Mouse (Mus musculus) testis, adult 2 months (tissue): ENCODE measurements around the gene Adamts4. TPM values are rescaled to one million over a fixed set of nuclear protein-coding genes. Genes with fewer than 3 reads are reported as not detected.
A peak's percentile ranks its signal among the peaks of the same experiment; 100 is the strongest.

Experiments
- H3K27ac ChIP-seq: fragments of 200-500 bp; 2 replicates; pipeline ENCODE4 v1.5.1; 2012; ENCODE audit warnings: low read depth, low read length; ENCODE audit not compliant: control insufficient read depth, insufficient read depth
- H3K27me3 ChIP-seq: fragments of 200-500 bp; 2 replicates; pipeline ENCODE4 v1.6.1; 2012; ENCODE audit warnings: mild to moderate bottlenecking, low read length, moderate library complexity; ENCODE audit not compliant: control insufficient read depth, insufficient read depth
- H3K36me3 ChIP-seq: fragments of 200-500 bp; 2 replicates; pipeline ENCODE4 v1.6.1; 2012; ENCODE audit warnings: mild to moderate bottlenecking, low read length; ENCODE audit not compliant: control insufficient read depth, insufficient read depth
- H3K4me1 ChIP-seq: fragments of 200-500 bp; 2 replicates; pipeline ENCODE4 v1.6.1; 2012; ENCODE audit warnings: low read length; ENCODE audit not compliant: control insufficient read depth, insufficient read depth
- H3K4me3 ChIP-seq: fragments of 200-500 bp; 2 replicates; pipeline ENCODE4 v1.5.1; 2012; ENCODE audit warnings: low read depth, mild to moderate bottlenecking, low read length, moderate library complexity, mixed read lengths; ENCODE audit not compliant: control insufficient read depth
- CTCF ChIP-seq: fragments of 200-500 bp; IDR thresholded peaks from 2 replicates; pipeline ENCODE4 v1.5.1; 2012; ENCODE audit warnings: low read depth, mild to moderate bottlenecking, inconsistent platforms, low read length, moderate library complexity; ENCODE audit not compliant: control insufficient read depth, insufficient read depth, insufficient replicate concordance
- POLR2A ChIP-seq: fragments of 200-500 bp; IDR thresholded peaks from 2 replicates; pipeline ENCODE4 v1.6.1; 2012; ENCODE audit warnings: low read depth, mild to moderate bottlenecking, inconsistent platforms, low read length, moderate library complexity; ENCODE audit not compliant: control insufficient read depth
- polyA plus RNA-seq: library from polyadenylated mRNA; depleted of rRNA; stranded (reverse); fragments of >200 nt; gene quantifications from 2 replicates; pipeline ENCODE4 v1.2.3, GENCODE M21; 2012

Adamts4 gene
- polyA plus RNA-seq, 1 experiment = 0.52 TPM

DNA sequence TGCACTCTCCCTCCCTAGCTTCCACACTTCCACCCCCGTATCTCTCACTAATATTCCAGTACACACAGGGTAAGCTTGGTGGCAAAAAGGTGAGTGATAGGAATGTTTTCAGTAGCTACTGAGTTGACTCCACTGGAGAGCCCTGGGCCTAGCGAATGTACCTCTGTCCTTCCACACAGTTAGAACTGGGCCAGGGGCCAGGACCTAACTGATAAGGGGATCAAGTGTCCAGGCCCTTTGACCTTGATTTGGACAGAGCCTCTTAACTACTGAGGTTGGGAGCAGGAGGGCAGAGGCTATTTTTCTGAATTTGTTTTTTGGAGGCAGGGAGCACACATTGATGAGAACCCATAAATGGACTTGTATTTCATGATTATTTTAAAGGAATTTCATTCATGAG lies 26.4 kb upstream of the Adamts4 start:
- peaks cover 11% of the 10 kb centered on the region for H3K4me1 ChIP-seq
- H3K27ac ChIP-seq = no peak overlapping the region
- H3K36me3 ChIP-seq = no peaks in the 10 kb centered on the region
- H3K27me3 ChIP-seq = no peaks in the 10 kb centered on the region
- H3K4me3 ChIP-seq = no peak overlapping the region
- TF ChIP-seq POLR2A (no peak), CTCF (no peak)

DNA sequence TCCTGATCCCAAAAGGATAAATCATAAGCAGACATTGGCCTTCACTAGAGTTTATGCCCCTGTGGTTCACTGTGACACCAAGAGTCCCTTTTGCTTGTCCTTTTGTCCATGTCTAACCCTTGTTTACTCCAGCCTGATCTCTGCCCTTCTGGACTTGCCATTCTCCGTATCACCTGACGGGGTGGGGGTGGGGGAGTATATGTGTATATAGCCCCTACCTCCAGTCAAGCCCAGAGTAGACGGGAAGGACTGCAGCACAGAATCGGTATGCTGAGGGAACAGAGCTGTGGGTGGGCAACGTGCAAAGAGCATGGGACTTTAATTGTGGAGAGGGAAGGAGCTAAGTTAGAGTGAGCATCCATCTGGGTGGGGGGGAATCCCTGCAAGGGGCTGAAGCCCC lies 25.4 kb upstream of the Adamts4 start, which contains the start of gene Apoa2:
TSS of gene Apoa2 (plus strand) at position 198 of the 400 bp plus-strand sequence.
- Histone ChIP-seq H3K27me3 (no peaks in the 10 kb centered on the region), H3K4me3 (no peak within 1 kb of the TSS), H3K27ac (no peak within 1 kb of the TSS; the same call in 1 of the 2 replicates), H3K4me1 (peaks cover 11% of the 10 kb centered on the region), H3K36me3 (no peaks in the 10 kb centered on the region)
- TF ChIP-seq POLR2A (no peak), CTCF (no peak)

- Histone ChIP-seq H3K27ac (no peak overlapping the region), H3K4me3 (peak overlapping the region; percentile 37; the same call in 1 of the 2 replicates), H3K4me1 (peaks cover 3% of the 10 kb centered on the region), H3K36me3 (no peaks in the 10 kb centered on the region), H3K27me3 (no peaks in the 10 kb centered on the region)
- TF ChIP-seq POLR2A = no peak
- no peak for TF ChIP-seq CTCF
These were observed 23.4 kb upstream of the Adamts4 start for GRCm38 (mm10) chr1:171226780-171227179.

DNA sequence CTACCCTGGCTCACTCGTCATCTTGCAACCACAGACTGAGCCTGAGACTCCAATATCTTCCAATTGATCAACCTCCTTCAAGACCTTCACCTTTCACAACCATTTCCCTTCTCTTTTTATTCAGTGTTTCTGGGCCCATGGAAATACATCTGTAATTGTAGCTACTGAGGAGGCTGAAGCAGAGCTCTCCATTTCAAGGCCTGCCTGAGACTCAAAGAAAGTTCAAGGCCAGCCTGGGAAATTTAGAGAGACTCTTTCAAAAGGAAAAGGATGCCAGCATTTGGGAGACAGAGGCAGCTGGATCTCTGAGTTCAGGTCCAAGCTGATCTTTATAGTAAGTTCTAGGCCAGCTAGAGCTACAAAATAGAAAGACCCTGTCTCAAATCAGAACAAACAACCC lies 22.3 kb upstream of the Adamts4 start:
- Histone ChIP-seq H3K4me3 (no peak overlapping the region), H3K27me3 (no peaks in the 10 kb centered on the region), H3K36me3 (no peaks in the 10 kb centered on the region), H3K27ac (no peak overlapping the region), H3K4me1 (peaks cover 2% of the 10 kb centered on the region)
- TF ChIP-seq POLR2A = no peak
- no peak for TF ChIP-seq CTCF

DNA sequence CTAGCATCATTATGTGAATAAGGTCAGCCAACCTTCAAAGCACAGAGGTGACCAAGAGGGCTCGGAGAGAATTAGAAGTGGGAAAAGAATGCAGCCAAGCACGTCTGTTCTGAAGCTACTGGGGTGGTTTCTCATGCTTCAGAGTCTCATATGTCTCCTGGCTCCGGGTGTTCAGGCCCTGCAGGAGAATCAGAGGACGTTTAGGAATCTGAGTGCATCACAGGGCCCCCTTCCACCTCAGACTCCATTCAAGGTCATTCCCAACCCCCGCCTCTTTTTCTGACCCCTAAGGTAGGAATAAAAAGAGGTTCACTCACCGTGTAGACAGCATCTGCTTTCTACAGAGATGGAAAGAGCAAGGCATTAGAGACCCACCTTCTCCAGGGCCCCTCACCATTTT lies 20.5 kb upstream of the Adamts4 start:
- no peak overlapping the region for H3K27ac ChIP-seq
- no peaks in the 10 kb centered on the region for H3K36me3 ChIP-seq
- H3K4me3 ChIP-seq = no peak overlapping the region
- H3K4me1 ChIP-seq = peaks cover 2% of the 10 kb centered on the region
- TF ChIP-seq POLR2A = no peak
- no peak for TF ChIP-seq CTCF
- no peaks in the 10 kb centered on the region for H3K27me3 ChIP-seq

- no peak for TF ChIP-seq POLR2A
- no peak for TF ChIP-seq CTCF
- no peak overlapping the region for H3K4me3 ChIP-seq
- no peaks in the 10 kb centered on the region for H3K27me3 ChIP-seq
- no peaks in the 10 kb centered on the region for H3K36me3 ChIP-seq
- H3K27ac ChIP-seq = no peak overlapping the region
- peaks cover 2% of the 10 kb centered on the region for H3K4me1 ChIP-seq
These were observed 20.0 kb upstream of the Adamts4 start for GRCm38 (mm10) chr1:171230215-171230614.

- H3K27me3 ChIP-seq = no peaks in the 10 kb centered on the region
- no peak overlapping the region for H3K27ac ChIP-seq
- TF ChIP-seq CTCF (no peak), POLR2A (no peak)
- peaks cover 1% of the 10 kb centered on the region; the same call in 1 of the 2 replicates for H3K36me3 ChIP-seq
- peaks cover 2% of the 10 kb centered on the region; the same call in 1 of the 2 replicates for H3K4me1 ChIP-seq
- no peak overlapping the region for H3K4me3 ChIP-seq
These were observed 18.4 kb upstream of the Adamts4 start for GRCm38 (mm10) chr1:171231844-171232243.
